Mouse (Mus musculus): ENCODE data around the gene Fgf12.

GRCm38 (mm10) chr16:28475553-28475952 is 277.3 kb downstream of the Fgf12 start:
- TF ChIP-seq POLR2A (IDR thresholded peaks at IDR 0.05; ENCODE audit: borderline replicate concordance, extremely low read depth, insufficient read depth, insufficient read length, poor library complexity, severe bottlenecking) (no peak), CTCF (IDR thresholded peaks at IDR 0.05; ENCODE audit: borderline replicate concordance, extremely low read depth, insufficient read depth, insufficient read length) (no peak)
